21 mouse cellular contexts compared by ENCODE assay signal in genomic region chr17:9896964-9897363, GRCm38 (mm10).
A peak's percentile ranks its signal among the peaks of the same experiment; 100 is the strongest.
DNase-seq lines count a peak whose midpoint lies in the region; ATAC-seq and TF ChIP-seq lines count a peak whose summit lies in the region.
"Had no signal": no experiment of that assay in that cellular context is flagged by ENCODE, and none has a peak within 500 bp of the region (broad histone marks: within the 10 kb centered on the region; RNA-seq: fewer than 3 reads in every experiment).

No protein-coding gene starts in this region.

- intact Hi-C loops in heart, adult 2 months (cut with DNase I) = loop anchor here (5.0 kb wide), 3 partner anchors 140 to 595 kb away; no protein-coding TSS in a partner anchor
- intact Hi-C loops in heart, postnatal 10 days (cut with DNase I) = loop anchor here (5.0 to 10.0 kb wide), 2 partner anchors 80 to 598 kb away; no protein-coding TSS in a partner anchor

- H3K4me3 ChIP-seq in heart, adult 2 months = no peak overlapping the region
- no peak overlapping the region for H3K4me3 ChIP-seq in stomach, embryonic 15.5 days (replicated peaks)
- no peak overlapping the region for H3K4me3 ChIP-seq in stomach, postnatal 0 days (ENCODE audit: low read depth, low read length)
- no peak overlapping the region for H3K4me3 ChIP-seq in intestine, embryonic 15.5 days (replicated peaks)
- H3K4me3 ChIP-seq: embryonic facial prominence, embryonic 10.5 days; forebrain, embryonic 12.5 days; heart, embryonic 13.5 days; left cerebral cortex, adult 2 months; midbrain, embryonic 12.5 days had no signal

- no peak for TF ChIP-seq POLR2A in heart, adult 2 months (IDR thresholded peaks at IDR 0.05; ENCODE audit: insufficient read depth, low read depth, low read length)

- H3K27ac ChIP-seq in heart, adult 2 months = peak overlapping the region; percentile 83; the same call in 1 of the 2 replicates
- H3K27ac ChIP-seq in stomach, embryonic 15.5 days = no peak overlapping the region
- H3K27ac ChIP-seq in stomach, postnatal 0 days (replicated peaks) = no peak overlapping the region
- H3K27ac ChIP-seq in intestine, embryonic 15.5 days = no peak overlapping the region
- H3K27ac ChIP-seq: embryonic facial prominence, embryonic 10.5 days; forebrain, embryonic 12.5 days; left cerebral cortex, adult 2 months; liver, embryonic 14.5 days; midbrain, embryonic 12.5 days had no signal

- TF ChIP-seq EP300 in heart, adult 2 months (IDR thresholded peaks at IDR 0.05; ENCODE audit: insufficient read depth, low read depth, low read length) = no peak
- TF ChIP-seq EP300 in stomach, postnatal 0 days (optimal IDR thresholded peaks at IDR 0.05) = no peak

- H3K79me2 ChIP-seq in heart, adult 2 months (replicated peaks; ENCODE audit: control insufficient read depth, insufficient read depth, low read length) = no peaks in the 10 kb centered on the region

- DNase-seq in heart, adult 2 months = no peak
- DNase-seq in heart, postnatal 10 days = no peak
- DNase-seq in stomach, postnatal 0 days (ENCODE audit: low spot score) = no peak
- no peak for DNase-seq in layer of hippocampus, adult 8-10 months (ENCODE audit: low spot score in 2 of 2)
- no peak for DNase-seq in cerebellum, postnatal 25 days
- DNase-seq: B cell, adult 2 months; cerebellum, adult 2 months; gastrocnemius, postnatal 25 days; kidney, adult 9 months; kidney, postnatal 25 days; left cerebral cortex, postnatal 4 days; lung, postnatal 10 days; right cerebral cortex, postnatal 4 days had no signal

- H3K36me3 ChIP-seq in heart, adult 2 months (ENCODE audit: control insufficient read depth, insufficient read depth, low read length) = peaks cover 2% of the 10 kb centered on the region; the same call in 1 of the 2 replicates
- H3K36me3 ChIP-seq in stomach, embryonic 15.5 days = no peaks in the 10 kb centered on the region
- H3K36me3 ChIP-seq in stomach, postnatal 0 days (ENCODE audit: control insufficient read depth, insufficient read depth, low read length) = no peaks in the 10 kb centered on the region
- H3K36me3 ChIP-seq in intestine, embryonic 15.5 days = no peaks in the 10 kb centered on the region
- H3K36me3 ChIP-seq: embryonic facial prominence, embryonic 10.5 days; forebrain, embryonic 12.5 days; heart, embryonic 13.5 days; midbrain, embryonic 12.5 days had no signal

- H3K9ac ChIP-seq in heart, adult 2 months (ENCODE audit: low read depth, low read length) = no peak overlapping the region
- H3K9ac ChIP-seq in stomach, embryonic 15.5 days = no peak overlapping the region
- no peak overlapping the region for H3K9ac ChIP-seq in stomach, postnatal 0 days (ENCODE audit: low read length)
- H3K9ac ChIP-seq in intestine, embryonic 15.5 days = no peak overlapping the region
- H3K9ac ChIP-seq: forebrain, embryonic 12.5 days; liver, embryonic 14.5 days; midbrain, embryonic 12.5 days had no signal

- no peak overlapping the region for H3K4me2 ChIP-seq in stomach, embryonic 15.5 days
- no peak overlapping the region for H3K4me2 ChIP-seq in stomach, postnatal 0 days (replicated peaks; ENCODE audit: low read depth)
- no peak overlapping the region for H3K4me2 ChIP-seq in intestine, embryonic 15.5 days (replicated peaks)
- H3K4me2 ChIP-seq: forebrain, embryonic 12.5 days; heart, embryonic 13.5 days; midbrain, embryonic 12.5 days had no signal

- 55% methylated on average over 2 of the region's 2 CpGs for WGBS in heart, adult 2 months
- 41% methylated on average over 2 of the region's 2 CpGs for WGBS in stomach, embryonic 15.5 days
- WGBS in stomach, postnatal 0 days = 37% methylated on average over 2 of the region's 2 CpGs
- 37% methylated on average over 2 of the region's 2 CpGs for WGBS in intestine, embryonic 15.5 days

- peak; percentile 61; the same call in 1 of the 2 replicates for ATAC-seq in stomach, embryonic 15.5 days (ENCODE audit: insufficient read depth, low FRiP score, low read depth)
- ATAC-seq in stomach, postnatal 0 days (ENCODE audit: low FRiP score, low TSS enrichment) = no peak
- ATAC-seq in intestine, embryonic 15.5 days = 0 out of 2 replicates have a peak, but pooled peaks have one; percentile 32

- H3K27me3 ChIP-seq in heart, adult 2 months (ENCODE audit: control insufficient read depth, insufficient read depth, low read length) = no peaks in the 10 kb centered on the region
- H3K27me3 ChIP-seq in stomach, embryonic 15.5 days (replicated peaks) = no peaks in the 10 kb centered on the region
- H3K27me3 ChIP-seq in stomach, postnatal 0 days (ENCODE audit: control insufficient read depth, insufficient read depth, low read length) = no peaks in the 10 kb centered on the region
- H3K27me3 ChIP-seq in intestine, embryonic 15.5 days (replicated peaks) = no peaks in the 10 kb centered on the region; the same call in 1 of the 2 replicates
- H3K27me3 ChIP-seq: forebrain, embryonic 12.5 days; heart, embryonic 13.5 days had no signal

- peaks cover 9% of the 10 kb centered on the region for H3K4me1 ChIP-seq in heart, adult 2 months (ENCODE audit: control insufficient read depth, insufficient read depth, low read length)
- peaks cover 10% of the 10 kb centered on the region; the same call in 1 of the 2 replicates for H3K4me1 ChIP-seq in stomach, embryonic 15.5 days
- no peaks in the 10 kb centered on the region for H3K4me1 ChIP-seq in stomach, postnatal 0 days (replicated peaks; ENCODE audit: control insufficient read depth, insufficient read depth)
- no peaks in the 10 kb centered on the region for H3K4me1 ChIP-seq in intestine, embryonic 15.5 days (replicated peaks)

- no peaks in the 10 kb centered on the region for H3K9me3 ChIP-seq in stomach, embryonic 15.5 days
- no peaks in the 10 kb centered on the region for H3K9me3 ChIP-seq in stomach, postnatal 0 days (ENCODE audit: control insufficient read depth, low read length)
- H3K9me3 ChIP-seq in intestine, embryonic 15.5 days = no peaks in the 10 kb centered on the region
- H3K9me3 ChIP-seq: embryonic facial prominence, embryonic 10.5 days; forebrain, embryonic 12.5 days; heart, embryonic 13.5 days; midbrain, embryonic 12.5 days had no signal

- TF ChIP-seq CTCF in heart, adult 2 months (IDR thresholded peaks at IDR 0.05) = no peak
- TF ChIP-seq CTCF in stomach, postnatal 0 days (IDR thresholded peaks at IDR 0.05; ENCODE audit: low read depth) = no peak
